Mouse (Mus musculus): ENCODE measurements around the gene Gdf15.

DNA sequence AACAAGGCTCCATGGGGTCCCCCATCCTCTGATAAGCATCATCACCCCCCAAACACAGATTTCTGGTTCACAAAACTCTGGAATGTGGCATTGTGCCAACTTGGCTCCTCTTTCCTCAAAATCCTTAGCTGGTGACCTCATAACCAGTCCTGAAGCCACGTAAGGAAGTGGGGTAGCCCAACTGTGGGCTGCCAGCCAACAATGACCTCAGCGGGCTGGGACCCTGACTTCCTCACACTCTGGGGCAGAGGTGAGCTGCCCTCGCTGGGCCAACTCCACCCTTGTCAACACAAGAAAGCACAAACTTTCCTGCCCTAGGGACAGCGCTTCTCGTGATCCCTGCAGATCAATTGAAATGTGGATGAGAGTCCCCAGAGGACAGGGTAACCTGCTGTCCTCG, 1.8 kb upstream of the Gdf15 start:
- TF ChIP-seq CTCF (IDR thresholded peaks at IDR 0.05; ENCODE audit: extremely low read depth, insufficient read depth, low read length) (no peak), POLR2A (IDR thresholded peaks at IDR 0.05; ENCODE audit: extremely low read depth, insufficient read depth, low read length) (no peak)
